Mouse (Mus musculus) bone marrow macrophage, adult 2 months (primary cell): ENCODE data around the gene Slc22a20.

Experiments
- CTCF ChIP-seq: IDR thresholded peaks from 2 replicates; pipeline ENCODE4 v1.5.1; 2012; ENCODE audit warnings: low read depth, mild to moderate bottlenecking, low read length, moderate library complexity
- POLR2A ChIP-seq: IDR thresholded peaks from 2 replicates; pipeline ENCODE4 v1.6.1; 2012; ENCODE audit warnings: mild to moderate bottlenecking, low read depth, low read length, borderline replicate concordance

GRCm38 (mm10) chr19:5992012-5992411 lies 6.1 kb upstream of the Slc22a20 start:
- no peak for TF ChIP-seq POLR2A
- no peak for TF ChIP-seq CTCF
